Mouse (Mus musculus) heart, adult 8-10 months (tissue): Measurements from ENCODE around the gene Dusp7. TPM values are rescaled to one million over a fixed set of nuclear protein-coding genes. Genes with fewer than 3 reads are reported as not detected.
A peak's percentile ranks its signal among the peaks of the same experiment; 100 is the strongest.

Experiments used
- DNase-seq: peaks from one replicate; pipeline ENCODE4 v3.0.0; 2022; ENCODE audit warnings: low spot score
- total RNA-seq, 4 experiments: library from RNA; stranded (reverse); gene quantifications; 2 replicates each; pipeline ENCODE4 v1.2.4; 2022

Gene Dusp7
- total RNA-seq: 10 to 100 TPM; 53.4 to 67.0 (median 62.7) TPM

DNA sequence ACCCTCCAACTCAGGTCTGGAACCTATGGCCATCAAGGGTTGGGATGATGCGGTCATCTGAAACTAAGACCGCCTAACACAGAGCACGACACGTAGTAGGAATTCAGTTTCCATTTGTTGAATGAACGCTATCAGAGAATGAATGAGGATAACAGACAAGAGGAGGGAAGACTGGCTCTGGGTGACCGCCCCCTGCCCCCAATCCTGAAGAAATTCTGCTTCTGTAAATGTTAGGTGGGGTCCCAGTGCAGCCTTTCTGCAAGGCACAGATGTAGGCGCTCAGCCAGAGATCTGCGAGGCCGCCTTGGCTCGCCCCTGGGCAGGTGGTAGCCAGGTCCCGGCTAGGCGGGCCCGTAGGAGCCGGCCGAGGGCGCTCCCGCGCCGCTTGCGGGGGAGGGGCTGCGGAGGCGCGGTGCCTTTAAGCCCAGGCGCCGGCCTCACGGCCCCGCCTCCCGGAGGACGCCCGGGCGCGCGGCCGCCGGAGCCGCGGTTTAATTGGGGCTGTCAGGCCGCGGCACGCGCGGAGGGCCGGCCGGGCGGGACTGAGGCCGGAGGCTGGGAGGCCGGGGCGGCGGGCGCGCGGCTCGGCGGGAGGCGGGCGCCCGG lies at the start of gene Dusp7:
TSS of gene Dusp7 (plus strand) at position 521 of the 606 bp plus-strand sequence.
- peak; percentile 76 for DNase-seq

- no peak for DNase-seq
Observed at GRCm38 (mm10) chr9:106319095-106319494, 49.3 kb upstream of the Dusp7 start.

DNA sequence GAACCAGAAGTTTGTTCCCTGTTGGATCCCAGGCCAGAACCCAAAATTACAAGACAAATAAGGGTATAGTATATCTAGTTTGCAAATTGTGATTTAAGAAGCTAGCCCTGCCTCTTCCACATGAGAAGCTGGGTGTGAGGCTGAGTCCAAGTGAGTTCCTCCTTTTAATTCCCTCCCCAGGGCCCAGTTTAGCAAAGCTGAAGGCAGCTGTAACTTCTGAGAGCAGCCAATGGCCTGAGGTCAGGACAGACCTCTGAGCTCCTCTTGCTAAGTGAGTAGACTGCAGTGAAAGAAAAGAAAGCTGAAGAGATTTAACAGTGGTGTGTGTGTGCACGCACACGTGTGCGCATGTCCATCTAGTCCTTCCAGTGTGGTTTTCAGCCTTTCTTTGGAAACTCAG lies 45.9 kb upstream of the Dusp7 start:
- peak; percentile 29 for DNase-seq

- DNase-seq: no peak
Observed at GRCm38 (mm10) chr9:106326241-106326640, 42.2 kb upstream of the Dusp7 start.

GRCm38 (mm10) chr9:106327125-106327809 lies 41.2 kb upstream of the Dusp7 start:
- DNase-seq: no peak

DNA sequence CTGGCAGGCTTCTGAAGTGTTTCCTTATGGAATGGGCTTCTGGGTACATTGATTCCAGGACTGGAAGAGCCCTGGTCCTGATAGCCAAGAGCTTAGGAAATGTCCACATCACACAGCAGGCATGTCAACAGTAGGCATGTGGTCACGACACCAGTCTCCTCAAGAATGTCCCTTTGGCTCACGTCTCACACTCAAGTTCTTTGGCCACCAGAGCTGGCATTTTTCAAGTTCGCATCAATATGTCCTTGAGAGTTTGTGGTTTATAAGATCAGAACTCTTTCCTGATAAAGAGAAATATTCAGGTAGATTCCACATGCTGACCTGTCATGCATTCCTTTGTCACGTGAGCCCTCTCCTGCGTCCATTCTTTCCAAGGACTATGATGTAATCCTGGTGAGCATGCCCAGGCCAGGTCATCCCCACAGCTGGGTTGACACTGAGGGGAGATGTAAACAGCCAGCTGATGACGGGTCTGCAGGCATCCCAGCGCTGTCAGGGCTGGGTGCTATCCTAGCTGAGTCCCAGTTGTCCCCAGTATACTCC lies 40.3 kb upstream of the Dusp7 start:
- no peak for DNase-seq

DNA sequence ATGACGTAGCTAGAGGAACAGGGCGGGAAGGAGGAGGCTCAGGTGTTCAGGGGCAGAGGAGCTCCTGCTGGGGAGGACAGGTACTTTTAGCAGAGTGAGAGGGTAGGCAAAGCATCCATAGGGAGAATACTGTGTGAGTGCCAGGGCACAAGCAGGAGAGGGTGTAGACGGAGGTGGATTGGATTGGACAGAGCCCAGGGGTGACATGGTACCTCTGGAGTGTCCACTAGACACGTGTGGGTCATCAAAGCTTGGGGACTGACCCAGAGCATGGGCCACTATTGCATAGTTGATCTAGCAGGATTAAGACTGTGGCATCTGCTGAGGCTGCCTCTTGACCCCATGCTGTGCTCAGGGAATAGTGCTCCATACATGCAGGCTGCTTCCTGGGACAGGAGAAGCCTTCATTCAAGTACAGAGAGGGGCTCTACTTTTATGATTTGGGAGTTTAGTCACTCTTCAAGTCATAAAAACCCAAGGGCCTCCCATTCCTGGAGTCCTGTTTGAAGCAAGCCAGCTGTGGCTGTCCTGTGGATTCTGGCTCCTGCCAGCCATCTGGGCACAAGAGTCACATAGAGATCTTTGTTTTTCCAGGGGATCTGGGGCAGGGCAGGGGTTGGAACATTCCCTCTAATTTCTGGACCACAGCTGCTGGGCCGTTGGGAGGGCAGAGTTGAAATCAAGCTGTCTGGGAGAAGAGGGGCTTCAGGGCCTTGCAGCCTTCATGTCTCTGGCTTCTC lies 39.5 kb upstream of the Dusp7 start:
- DNase-seq: no peak

DNA sequence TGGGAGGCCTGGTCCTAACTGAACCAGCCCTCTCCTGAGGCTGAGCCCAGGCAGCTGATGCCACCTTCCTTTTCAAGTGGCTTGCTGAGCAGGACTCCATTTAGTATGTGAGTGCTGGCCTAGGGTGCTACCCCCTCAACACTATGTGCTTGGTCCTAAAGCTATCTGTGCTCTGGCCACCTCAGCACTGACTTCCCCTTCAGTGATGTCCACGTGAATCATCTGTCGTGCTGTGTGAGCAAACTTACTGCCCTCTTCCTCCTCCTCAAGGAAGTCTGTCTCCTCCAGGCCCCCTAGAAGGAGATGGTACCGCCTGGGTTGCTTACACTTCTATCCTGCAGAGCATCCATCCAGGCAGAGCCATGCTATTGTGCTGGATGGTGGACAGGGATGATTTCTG lies 35.7 kb upstream of the Dusp7 start:
- no peak for DNase-seq

DNA sequence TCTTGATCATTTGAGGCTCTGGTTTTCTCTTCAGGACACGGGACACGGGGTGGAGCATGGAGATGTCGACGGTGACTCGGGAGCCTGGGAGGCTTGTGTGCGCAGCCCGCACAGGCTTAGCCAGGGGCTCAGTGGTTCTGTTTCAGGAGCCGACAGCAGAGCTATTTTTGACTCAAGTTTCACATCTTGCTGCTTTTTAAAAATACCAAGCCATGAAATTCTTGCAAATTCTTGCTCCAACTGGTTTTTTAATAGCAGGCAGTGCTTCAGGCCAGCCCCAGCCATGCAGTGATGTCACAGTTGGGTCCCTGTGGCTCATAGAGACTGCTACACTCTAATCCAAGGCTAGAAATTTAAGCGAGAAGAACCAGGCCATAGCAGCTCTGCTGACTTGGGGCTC lies 30.8 kb upstream of the Dusp7 start:
- no peak for DNase-seq

DNA sequence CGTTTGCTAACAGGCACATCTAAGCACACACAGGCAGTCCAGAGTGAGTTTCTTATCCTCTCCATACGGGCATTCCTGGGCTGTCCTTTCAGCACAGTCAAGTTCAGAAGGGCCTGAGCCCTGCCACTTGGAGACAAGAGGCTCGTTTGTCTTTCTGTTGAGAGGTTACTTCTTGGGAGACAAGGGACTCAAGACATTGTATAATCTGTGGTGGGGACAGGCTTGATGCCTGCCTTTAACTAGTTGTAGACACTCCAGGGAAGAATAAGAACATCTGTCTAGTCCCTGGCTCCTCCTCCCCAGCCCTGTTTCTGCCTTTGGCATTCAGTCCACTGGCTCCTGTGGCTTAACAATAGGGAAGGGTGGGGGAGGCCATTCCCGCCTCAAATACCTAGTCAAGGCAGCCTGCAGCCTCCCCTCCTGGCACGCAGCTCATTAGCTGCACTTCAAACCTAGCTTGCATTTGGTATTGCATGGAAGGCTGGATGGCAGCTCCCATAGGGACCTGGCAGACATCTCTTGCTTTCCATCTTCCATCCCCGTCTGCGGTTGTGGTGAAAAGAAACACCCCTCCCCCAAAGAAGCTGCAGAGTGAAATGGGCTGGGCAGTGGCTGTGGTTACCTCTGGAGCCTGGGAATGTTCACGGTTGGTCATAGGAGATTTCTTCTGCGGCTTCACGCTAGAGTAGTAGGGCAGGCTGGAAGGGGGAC lies 29.8 kb upstream of the Dusp7 start:
- no peak for DNase-seq

GRCm38 (mm10) chr9:106339173-106339558 lies 29.3 kb upstream of the Dusp7 start:
- no peak for DNase-seq

- no peak for DNase-seq
Observed at GRCm38 (mm10) chr9:106339730-106340129, 28.7 kb upstream of the Dusp7 start.

DNA sequence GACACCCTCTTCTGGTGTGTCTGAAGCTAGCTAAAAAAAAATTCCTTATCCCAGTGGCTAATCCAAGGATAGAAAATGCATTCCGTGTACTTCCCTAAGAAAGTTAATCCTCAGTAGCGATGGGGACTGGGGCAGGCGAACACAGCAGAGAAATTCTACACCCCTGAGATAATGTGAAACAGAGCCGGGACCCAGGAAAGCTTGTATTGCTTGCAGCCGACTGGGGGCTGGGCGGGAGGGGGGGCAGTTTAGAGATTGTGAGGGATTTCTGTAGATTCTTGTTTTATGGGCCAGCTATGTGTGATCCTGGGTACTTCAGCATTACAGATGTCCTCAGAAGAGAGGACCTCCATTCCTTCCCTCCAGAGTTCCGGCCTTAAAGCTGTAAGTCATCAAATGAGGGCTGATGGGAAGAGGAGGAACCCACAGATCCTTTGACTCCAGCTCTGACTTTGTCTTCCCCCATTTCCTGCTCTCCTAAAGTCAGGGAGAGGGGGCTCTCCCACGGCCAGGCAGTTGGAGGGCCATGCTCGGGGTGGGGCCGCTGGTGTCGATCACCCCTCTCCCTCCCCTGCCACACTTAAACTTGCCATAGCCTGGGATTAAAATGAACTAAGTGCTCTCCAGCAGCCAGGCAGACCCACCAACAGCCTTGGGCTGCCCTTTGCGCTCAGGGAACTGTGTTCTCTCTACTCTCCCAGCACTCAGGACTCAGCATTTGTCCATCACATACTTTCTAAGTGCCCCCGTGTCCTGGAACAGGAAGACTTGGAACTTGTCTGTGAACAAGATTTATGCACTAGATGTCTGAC lies 27.7 kb upstream of the Dusp7 start:
- no peak for DNase-seq

DNA sequence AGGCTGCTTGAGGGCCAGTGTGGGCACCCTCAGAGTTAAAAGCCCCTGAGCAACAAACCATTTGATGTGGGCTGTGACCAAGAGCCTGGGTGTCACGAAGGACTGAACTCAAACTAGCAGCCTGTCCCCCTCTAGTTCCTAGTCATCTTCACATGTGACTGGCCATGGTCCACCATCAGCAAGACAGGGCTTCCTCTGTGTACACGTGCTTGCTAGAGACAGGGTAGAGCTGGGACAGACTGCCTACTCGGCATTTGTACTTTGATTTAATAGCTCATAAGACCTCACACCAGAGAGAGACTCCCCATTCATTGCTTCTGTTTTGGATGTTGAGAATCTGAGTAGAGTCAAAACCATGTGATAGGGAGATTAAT lies 27.1 kb upstream of the Dusp7 start:
- no peak for DNase-seq

- no peak for DNase-seq
Observed at GRCm38 (mm10) chr9:106342573-106342972, 25.9 kb upstream of the Dusp7 start.

- DNase-seq: peak; percentile 78
Observed at GRCm38 (mm10) chr9:106345167-106345566, 23.3 kb upstream of the Dusp7 start.

DNA sequence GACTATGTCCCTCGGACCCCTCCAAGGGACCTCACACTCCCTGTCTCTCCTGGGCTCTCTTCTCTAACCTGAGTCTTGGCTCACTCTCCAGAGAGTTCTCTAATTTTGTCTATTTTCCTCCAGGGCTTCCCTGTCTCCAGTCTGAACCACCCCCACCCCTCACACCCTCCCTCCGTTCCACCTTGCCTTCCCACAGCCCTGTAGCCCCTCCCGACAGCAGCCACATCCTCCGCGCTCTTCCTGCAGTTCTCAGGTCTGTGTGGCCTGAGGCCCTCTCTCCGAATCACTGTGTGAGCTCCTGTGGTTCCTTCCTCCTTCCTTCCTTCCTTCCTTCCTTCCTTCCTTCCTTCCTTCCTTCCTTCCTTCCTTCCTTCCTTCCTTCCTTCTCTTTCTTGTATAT lies 22.8 kb upstream of the Dusp7 start:
- no peak for DNase-seq

DNA sequence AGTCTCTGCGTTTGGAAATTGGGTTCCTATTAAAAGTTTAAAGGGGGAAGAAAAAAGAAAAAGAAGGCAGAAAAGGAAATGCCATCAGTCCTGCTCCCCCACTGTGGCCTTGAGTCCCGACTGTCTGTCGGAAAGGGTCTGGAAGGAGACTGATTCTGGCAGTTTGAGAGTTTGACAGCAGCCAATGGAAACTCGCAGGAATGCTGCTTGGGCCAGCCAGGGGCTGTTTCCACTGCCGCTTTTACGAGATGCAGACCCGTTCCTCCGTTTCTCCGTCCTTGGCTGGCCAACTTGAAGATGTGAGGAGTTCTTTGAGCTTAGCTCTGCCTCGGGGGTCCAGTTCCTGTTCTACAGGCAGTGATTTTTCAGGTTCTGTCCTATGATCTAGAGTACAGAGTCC lies 20.2 kb upstream of the Dusp7 start:
- DNase-seq: no peak

DNA sequence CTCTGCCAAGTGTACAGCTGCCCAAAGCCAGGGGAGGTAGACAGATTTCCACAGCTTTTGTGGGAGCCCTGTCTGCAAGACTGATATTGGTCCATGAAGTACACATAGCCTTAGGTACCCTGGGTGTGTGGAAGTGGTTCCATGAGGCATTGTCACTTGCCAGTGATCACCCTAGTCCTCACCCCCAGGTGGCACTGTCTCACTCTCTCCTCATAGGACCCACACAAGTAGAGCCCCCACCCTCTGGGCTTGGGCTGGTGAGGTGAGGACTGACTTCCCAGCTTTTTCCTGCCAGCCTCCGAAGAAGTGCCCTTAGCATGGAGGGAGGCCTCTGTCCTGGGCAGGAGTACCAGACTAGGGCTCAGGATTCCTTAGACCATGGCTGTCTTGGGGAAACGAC lies 19.4 kb upstream of the Dusp7 start:
- peak; percentile 41 for DNase-seq

DNA sequence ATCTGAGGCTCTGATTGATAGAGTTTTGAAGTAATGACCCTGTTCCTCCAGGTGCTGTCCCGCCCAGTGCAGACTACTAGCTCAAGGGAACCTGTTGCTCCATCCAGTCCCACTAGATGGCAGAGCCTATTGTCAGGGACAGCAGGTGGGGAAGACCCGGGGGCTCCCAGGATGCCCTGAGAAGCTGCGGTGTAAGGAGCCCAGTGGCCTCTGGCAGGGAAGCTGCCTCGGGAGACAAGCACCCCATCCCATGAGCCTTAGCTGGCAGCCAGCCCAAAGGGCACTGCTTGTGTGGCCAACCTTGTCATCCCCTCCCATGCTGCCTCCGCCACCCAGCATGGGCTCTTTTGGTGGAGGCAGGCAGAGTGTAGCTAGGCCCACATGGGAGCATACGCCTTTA lies 17.3 kb upstream of the Dusp7 start:
- no peak for DNase-seq

DNA sequence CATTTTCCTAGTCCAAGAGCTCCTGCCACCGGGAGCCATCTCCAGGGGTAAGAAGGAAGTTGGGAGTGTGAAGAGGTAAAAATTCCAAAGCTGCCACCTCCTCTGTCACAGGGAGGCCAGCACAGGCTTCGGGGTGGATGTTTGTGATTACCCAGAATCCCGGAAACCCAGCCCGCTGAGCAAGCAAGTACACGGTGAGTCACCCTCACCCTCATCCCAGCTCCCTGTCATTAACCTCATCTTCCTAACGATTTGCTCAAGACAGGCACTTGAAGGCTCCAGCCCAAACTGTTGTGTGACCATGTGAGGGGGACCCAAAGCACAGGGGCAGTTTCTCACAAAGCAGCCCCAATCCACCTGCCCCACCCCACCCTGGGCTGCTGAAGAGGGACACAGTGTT lies 14.7 kb upstream of the Dusp7 start:
- DNase-seq: peak; percentile 36
